Mouse (Mus musculus): ENCODE measurements at regions not wholly inside any gene's neighbourhood (a gene's known extent, or its start where the extent isn't known, plus 50 kb on each side); places are given as distances from the start of the nearest gene placed in this dataset.

GRCm38 (mm10) chr7:72593259-72593658, 286.9 kb upstream of the Mctp2 start:
- TF ChIP-seq CTCF (IDR thresholded peaks at IDR 0.05; ENCODE audit: control insufficient read depth, insufficient read depth, insufficient read length): no peak
- TF ChIP-seq MAX (IDR thresholded peaks at IDR 0.05): no peak
- TF ChIP-seq USF1 (IDR thresholded peaks at IDR 0.05; ENCODE audit: low read depth): no peak
- TF ChIP-seq FOSL1 (IDR thresholded peaks at IDR 0.05; ENCODE audit: insufficient read depth, low read length, poor library complexity, severe bottlenecking): no peak
- TF ChIP-seq MYOG (IDR thresholded peaks at IDR 0.05; ENCODE audit: control insufficient read depth, extremely low read depth, insufficient read length): no peak
